Mouse (Mus musculus) leukemia stem cell, adult 10-12 weeks (primary cell): ENCODE results near the gene Olfr356. TPM values are rescaled to one million over a fixed set of nuclear protein-coding genes. Genes with fewer than 3 reads are reported as not detected.

Experiments
- polyA plus RNA-seq: library from polyadenylated mRNA; stranded (reverse); fragments of >175 nt; gene quantifications from 2 replicates; pipeline ENCODE4 v1.2.3, GENCODE M21; 2012; ENCODE audit warnings: low replicate concordance

Gene Olfr356
- polyA plus RNA-seq = not detected in 2 replicates

DNA sequence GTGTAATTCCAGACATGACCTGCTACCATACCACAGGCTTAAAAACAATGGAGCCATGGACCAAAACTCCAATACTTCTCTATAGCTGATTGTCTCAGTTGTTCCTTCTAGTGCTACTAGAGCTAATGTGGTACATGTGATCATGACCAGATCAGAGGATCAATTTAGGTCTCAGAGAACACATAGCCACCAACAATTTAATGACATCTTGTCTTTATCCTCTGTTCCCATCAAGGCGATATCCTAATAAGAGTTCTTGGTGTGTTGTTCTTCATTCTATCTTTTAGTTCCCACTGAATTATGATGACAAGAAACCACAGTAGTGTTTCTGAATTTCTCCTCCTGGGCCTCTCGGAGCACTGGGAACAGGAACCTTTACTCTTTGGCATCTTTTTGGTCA, at the start of gene Olfr356:
Olfr356 (plus strand) TSS at position 301 of the 400 bp plus-strand sequence.

DNA sequence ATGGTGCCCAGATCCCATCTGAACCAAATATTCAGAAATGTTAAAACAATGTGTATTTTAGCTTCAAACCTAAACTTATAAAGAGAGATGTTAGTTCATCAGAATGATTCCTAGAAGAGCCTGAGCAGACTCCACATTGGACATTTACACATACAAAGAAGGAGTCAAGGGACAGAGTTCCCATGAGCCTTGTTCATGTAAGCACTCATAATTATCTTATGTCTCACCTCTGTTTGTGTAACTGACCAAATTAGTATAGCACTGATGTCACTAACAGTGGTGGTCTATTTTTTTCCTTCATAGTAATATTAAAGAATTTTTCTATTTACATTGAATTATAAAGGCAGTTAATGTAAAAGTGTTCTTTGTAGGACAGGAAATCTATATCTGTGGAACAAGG, 44.1 kb upstream of the Olfr356 start, which contains the start of gene Olfr353:
Olfr353 (minus strand) TSS at position 101 of the 400 bp plus-strand sequence.

DNA sequence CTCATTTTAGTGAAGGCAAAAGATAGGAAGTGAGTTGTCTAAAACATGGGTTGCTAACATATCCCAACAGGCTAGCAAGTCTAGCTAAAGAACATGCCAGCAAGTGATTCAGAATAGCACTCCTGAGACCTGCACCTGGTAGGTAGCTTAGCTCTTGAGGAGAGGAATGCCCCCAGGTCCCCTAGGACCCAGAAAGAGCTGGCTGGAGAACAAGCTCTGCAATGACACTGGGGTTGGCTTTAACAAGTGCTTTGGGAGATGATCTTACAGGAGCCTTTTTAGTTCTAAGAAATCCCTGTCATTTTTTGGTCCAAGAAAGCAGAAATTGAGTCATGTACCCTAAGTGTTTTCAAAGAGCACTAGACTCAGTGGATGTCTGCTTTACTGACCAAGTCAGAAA, 31.5 kb upstream of the Olfr356 start, which contains the start of gene Olfr354:
Olfr354 (plus strand) TSS at position 301 of the 400 bp plus-strand sequence.

DNA sequence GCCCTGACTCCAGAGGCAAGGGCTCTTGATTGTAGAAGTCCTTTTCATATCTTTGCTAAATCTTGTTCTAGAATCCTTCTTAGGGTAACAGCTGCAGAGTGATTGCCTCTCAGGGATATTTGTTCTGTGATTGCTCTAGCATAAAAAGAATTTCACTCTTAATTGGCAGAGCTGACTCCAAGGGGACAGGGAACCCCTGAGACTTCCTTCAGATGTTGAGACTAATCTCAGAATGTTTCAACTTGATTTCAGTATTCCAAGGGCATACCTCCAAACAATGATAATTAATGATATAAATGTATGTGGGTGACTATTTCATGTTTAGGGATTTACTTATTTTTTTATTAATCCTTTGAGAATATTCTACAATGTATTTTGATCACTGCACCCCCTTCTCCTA, 8.1 kb upstream of the Olfr356 start, which contains the start of gene Olfr355:
Olfr355 (minus strand) TSS at position 101 of the 400 bp plus-strand sequence.

Other genes with a start within 250 kb of the Olfr356 start
- gene Olfr347, start 205.2 kb upstream of the Olfr356 start, polyA plus RNA-seq = 0.05 TPM in 1 of 2 replicates, not detected in the other
- not detected in 2 replicates for gene Olfr348, start 152.8 kb upstream of the Olfr356 start, polyA plus RNA-seq
- 0.03 TPM in 1 of 2 replicates, not detected in the other for gene Olfr50, start 146.6 kb upstream of the Olfr356 start, polyA plus RNA-seq
- gene Olfr3, start 120.1 kb upstream of the Olfr356 start, polyA plus RNA-seq = not detected in 2 replicates
- gene Olfr350, start 90.8 kb upstream of the Olfr356 start, polyA plus RNA-seq = not detected in 2 replicates
- gene Olfr351, start 74.5 kb upstream of the Olfr356 start, polyA plus RNA-seq = not detected in 2 replicates
- gene Olfr352, start 68.7 kb upstream of the Olfr356 start, polyA plus RNA-seq = not detected in 2 replicates
- gene Olfr353, start 44.2 kb upstream of the Olfr356 start, polyA plus RNA-seq = 0.03 TPM in 1 of 2 replicates, not detected in the other
- not detected in 2 replicates for gene Olfr354, start 31.4 kb upstream of the Olfr356 start, polyA plus RNA-seq
- gene Olfr355, start 8.2 kb upstream of the Olfr356 start, polyA plus RNA-seq = not detected in 2 replicates
- gene Olfr357, start 56.7 kb downstream of the Olfr356 start, polyA plus RNA-seq = 0.03 TPM in 1 of 2 replicates, not detected in the other
- not detected in 2 replicates for gene Olfr358, start 72.2 kb downstream of the Olfr356 start, polyA plus RNA-seq
- gene Olfr360, start 128.6 kb downstream of the Olfr356 start, polyA plus RNA-seq = not detected in 2 replicates
- gene Olfr361, start 152.2 kb downstream of the Olfr356 start, polyA plus RNA-seq = not detected in 2 replicates
- not detected in 2 replicates for gene Olfr362, start 180.8 kb downstream of the Olfr356 start, polyA plus RNA-seq
- not detected in 2 replicates for gene Olfr364-ps1, start 202.2 kb downstream of the Olfr356 start, polyA plus RNA-seq